Mouse (Mus musculus) embryonic stem cell, embryonic (primary cell): Measurements from ENCODE around the gene AY074887.

Experiments
- CTCF ChIA-PET, 4 experiments: fragments of 300-600 bp in 2 of 4; fragments of 350-600 bp in 2 of 4; sonication (Branson Sonifier 250); formaldehyde crosslinking; loops; one replicate each; lab custom pipeline; 2022; ENCODE audit warnings: inconsistent platforms in 2 of 4; lab: Charles Lee
- POLR2A ChIA-PET, 4 experiments: fragments of 300-600 bp in 2 of 4; fragments of 350-600 bp in 2 of 4; sonication (Branson Sonifier 250); formaldehyde crosslinking; loops; one replicate each; lab custom pipeline; 2022; ENCODE audit warnings: antibody characterized with exemption in 4 of 4, inconsistent platforms in 1 of 4; lab: Charles Lee

The AY074887 gene

GRCm38 (mm10) chr9:54932379-54932778, 18.4 kb downstream of the AY074887 start:
- POLR2A ChIA-PET = interaction anchor here in 1 of 4 experiments (0.6 to 0.7 kb wide), 2 partner anchors 12 to 18 kb away, joined by 3 to 4 read pairs; partner anchors contain the start of genes AY074887 and Psma4
- CTCF ChIA-PET = interaction anchor here in 1 of 4 experiments (0.7 kb wide), 1 partner anchor 47 kb away, joined by 3 read pairs; no protein-coding TSS in a partner anchor

- CTCF ChIA-PET = interaction anchor here in 1 of 4 experiments (0.7 kb wide), 1 partner anchor 47 kb away, joined by 3 read pairs; no protein-coding TSS in a partner anchor
- POLR2A ChIA-PET = interaction anchor here in 1 of 4 experiments (0.7 kb wide), 1 partner anchor 19 kb away, joined by 4 read pairs; the partner anchor contains the start of genes AY074887 and Psma4
Observed at GRCm38 (mm10) chr9:54931765-54932164, 19.0 kb downstream of the AY074887 start.

- CTCF ChIA-PET = interaction anchor here in 1 of 4 experiments (0.8 kb wide), 1 partner anchor 254 kb away, joined by 3 read pairs; no protein-coding TSS in a partner anchor
- POLR2A ChIA-PET = interaction anchor here in 1 of 4 experiments (1.2 kb wide), 1 partner anchor 12 kb away, joined by 4 read pairs; no protein-coding TSS in a partner anchor
Observed at GRCm38 (mm10) chr9:54930741-54931140, 20.1 kb downstream of the AY074887 start.

- ChIA-PET CTCF (interaction anchor here in 1 of 4 experiments (0.5 kb wide), 1 partner anchor 63 kb away, joined by 3 read pairs; no protein-coding TSS in a partner anchor), POLR2A (interaction anchor here in 3 of 4 experiments (0.5 to 1.2 kb wide), 4 partner anchors 17 to 71 kb away, joined by 3 to 4 read pairs (median 4); partner anchors contain the start of gene Chrna5 (in 1 of the 3))
Observed at GRCm38 (mm10) chr9:54919946-54920345, 30.9 kb downstream of the AY074887 start.

- POLR2A ChIA-PET = interaction anchor here in 3 of 4 experiments (0.7 to 2.7 kb wide), 9 partner anchors 10 to 290 kb away, joined by 3 to 7 read pairs (median 3); partner anchors contain the start of genes Fbxo22 (in 1 of the 3) and Wdr61 (in 1 of the 3)
- CTCF ChIA-PET = no interaction called here
Observed at GRCm38 (mm10) chr9:54918781-54919180, 32.0 kb downstream of the AY074887 start.

GRCm38 (mm10) chr9:54918191-54918590, 32.6 kb downstream of the AY074887 start:
- CTCF ChIA-PET = interaction anchor here in 1 of 4 experiments (0.6 kb wide), 1 partner anchor 79 kb away, joined by 3 read pairs; no protein-coding TSS in a partner anchor
- POLR2A ChIA-PET = interaction anchor here in 3 of 4 experiments (0.7 to 2.7 kb wide), 16 partner anchors 9 to 298 kb away, joined by 3 to 7 read pairs (median 4); partner anchors contain the start of genes Ireb2 (in 2 of the 3), AY074887 (in 1 of the 3), Chrna5 (in 1 of the 3) and Fbxo22 (in 1 of the 3)

- ChIA-PET POLR2A (interaction anchor here in 3 of 4 experiments (0.6 to 2.7 kb wide), 26 partner anchors 23 to 415 kb away, joined by 3 to 8 read pairs (median 4); partner anchors contain the start of genes Fbxo22 (in 2 of the 3), Ireb2 (in 2 of the 3), Wdr61 (in 2 of the 3) and AY074887 (in 1 of the 3)), CTCF (interaction anchor here in 1 of 4 experiments (0.6 to 1.5 kb wide), 3 partner anchors 177 to 465 kb away, joined by 3 to 4 read pairs (median 4); no protein-coding TSS in a partner anchor)
Observed at GRCm38 (mm10) chr9:54917010-54917677, 33.7 kb downstream of the AY074887 start, which contains the start of gene Hykk. Gene Hykk, plus strand, starts transcription at chr9:54917283.

GRCm38 (mm10) chr9:54916401-54916800, 34.4 kb downstream of the AY074887 start:
- ChIA-PET CTCF (interaction anchor here in 1 of 4 experiments (1.5 kb wide), 1 partner anchor 466 kb away, joined by 4 read pairs; no protein-coding TSS in a partner anchor), POLR2A (interaction anchor here in 3 of 4 experiments (0.6 to 2.7 kb wide), 17 partner anchors 22 to 299 kb away, joined by 3 to 8 read pairs (median 4); partner anchors contain the start of genes Ireb2 (in 2 of the 3), Wdr61 (in 2 of the 3), AY074887 (in 1 of the 3) and Chrna5 (in 1 of the 3))

GRCm38 (mm10) chr9:54915576-54915975, 35.2 kb downstream of the AY074887 start:
- ChIA-PET CTCF (no interaction called here), POLR2A (interaction anchor here in 1 of 4 experiments (1.9 kb wide), 1 partner anchor 181 kb away, joined by 8 read pairs; the partner anchor contains the start of gene Wdr61)

GRCm38 (mm10) chr9:54909446-54909845, 41.4 kb downstream of the AY074887 start:
- ChIA-PET POLR2A (interaction anchor here in 2 of 4 experiments (0.5 to 1.8 kb wide), 5 partner anchors 9 to 70 kb away, joined by 3 to 5 read pairs (median 4); no protein-coding TSS in a partner anchor), CTCF (interaction anchor here in 1 of 4 experiments (0.7 kb wide), 1 partner anchor 76 kb away, joined by 16 read pairs; no protein-coding TSS in a partner anchor)
